Mouse (Mus musculus): ENCODE results near the gene Xpnpep1.

Gene Xpnpep1

GRCm38 (mm10) chr19:53064972-53065361 lies 25.0 kb upstream of the Xpnpep1 start:
- DNase-seq, result no peak

- no peak for DNase-seq
Observed at GRCm38 (mm10) chr19:53064292-53064971, 24.4 kb upstream of the Xpnpep1 start.

- no peak for DNase-seq
Observed at GRCm38 (mm10) chr19:53062046-53062445, 22.0 kb upstream of the Xpnpep1 start.

GRCm38 (mm10) chr19:53059344-53060111 lies 19.5 kb upstream of the Xpnpep1 start:
- DNase-seq, result no peak

GRCm38 (mm10) chr19:53058726-53059334 lies 18.8 kb upstream of the Xpnpep1 start:
- DNase-seq, result no peak

GRCm38 (mm10) chr19:53057980-53058725 lies 18.1 kb upstream of the Xpnpep1 start:
- DNase-seq, result no peak

- no peak for DNase-seq
Observed at GRCm38 (mm10) chr19:53053355-53053754, 13.3 kb upstream of the Xpnpep1 start.

GRCm38 (mm10) chr19:53052031-53052670 lies 12.1 kb upstream of the Xpnpep1 start:
- peak; percentile 33 for DNase-seq

GRCm38 (mm10) chr19:53051288-53051985 lies 11.4 kb upstream of the Xpnpep1 start:
- DNase-seq, result no peak

- no peak for DNase-seq
Observed at GRCm38 (mm10) chr19:53050100-53050499, 10.1 kb upstream of the Xpnpep1 start.

- no peak for DNase-seq
Observed at GRCm38 (mm10) chr19:53047208-53047607, 7.2 kb upstream of the Xpnpep1 start.

GRCm38 (mm10) chr19:53043423-53044125 lies 3.6 kb upstream of the Xpnpep1 start:
- no peak for DNase-seq

GRCm38 (mm10) chr19:53041570-53041969 lies 1.6 kb upstream of the Xpnpep1 start:
- no peak for DNase-seq

- no peak for DNase-seq
Observed at GRCm38 (mm10) chr19:53041133-53041510, 1.1 kb upstream of the Xpnpep1 start.

GRCm38 (mm10) chr19:53039090-53039489 lies 924 bp downstream of the Xpnpep1 start:
- DNase-seq, result peak; percentile 15

GRCm38 (mm10) chr19:53038435-53038938 lies 1.5 kb downstream of the Xpnpep1 start:
- peak; percentile 99 for DNase-seq

GRCm38 (mm10) chr19:53037925-53038419 lies 2.0 kb downstream of the Xpnpep1 start:
- no peak for DNase-seq

- DNase-seq, result no peak
Observed at GRCm38 (mm10) chr19:53033159-53033943, 6.7 kb downstream of the Xpnpep1 start.

- no peak for DNase-seq
Observed at GRCm38 (mm10) chr19:53032647-53033046, 7.4 kb downstream of the Xpnpep1 start.

GRCm38 (mm10) chr19:53031957-53032371 lies 8.1 kb downstream of the Xpnpep1 start:
- no peak for DNase-seq
